Mouse (Mus musculus) stomach, embryonic 14.5 days (tissue): ENCODE data around the gene Tubb4a. TPM values are rescaled to one million over a fixed set of nuclear protein-coding genes. Genes with fewer than 3 reads are reported as not detected.
A peak's percentile ranks its signal among the peaks of the same experiment; 100 is the strongest.

Source experiments
- ATAC-seq: fragments of 200-750 bp; cut with Nextera tagmentation; 2 replicates; pipeline ENCODE4 v1.8.0; 2017; ENCODE audit warnings: low read depth, moderate TSS enrichment; ENCODE audit not compliant: insufficient number of reproducible peaks, insufficient read depth, low FRiP score
- H3K27ac ChIP-seq: fragments of 300-500 bp; sonication (generic); 2 replicates; pipeline ENCODE4 v1.5.1; 2014; ENCODE audit warnings: mild to moderate bottlenecking, low read length, moderate library complexity, mixed read lengths
- H3K27me3 ChIP-seq: fragments of 300-500 bp; sonication (generic); 2 replicates; pipeline ENCODE4 v1.6.1; 2014; ENCODE audit warnings: low read length, control low read depth, mixed read lengths; ENCODE audit not compliant: control insufficient read depth, insufficient read depth
- H3K36me3 ChIP-seq: fragments of 300-500 bp; sonication (generic); 2 replicates; pipeline ENCODE4 v1.6.1; 2014; ENCODE audit warnings: mild to moderate bottlenecking, control low read depth, low read length, moderate library complexity, mixed read lengths; ENCODE audit not compliant: control insufficient read depth, insufficient read depth
- H3K4me1 ChIP-seq: fragments of 300-500 bp; sonication (generic); 2 replicates; pipeline ENCODE4 v1.6.1; 2014; ENCODE audit warnings: low read length, control low read depth, mixed read lengths; ENCODE audit not compliant: control insufficient read depth, insufficient read depth
- H3K4me2 ChIP-seq: fragments of 300-500 bp; sonication (generic); replicated peaks from 2 replicates; pipeline ENCODE4 v1.6.1; 2014; ENCODE audit warnings: low read depth, low read length, control low read depth
- H3K4me3 ChIP-seq: fragments of 300-500 bp; sonication (generic); 2 replicates; pipeline ENCODE4 v1.5.1; 2014; ENCODE audit warnings: low read depth, low read length, control low read depth
- H3K9ac ChIP-seq: fragments of 300-500 bp; sonication (generic); replicated peaks from 2 replicates; pipeline ENCODE4 v1.6.1; 2014; ENCODE audit warnings: low read depth, mild to moderate bottlenecking, control low read depth, low read length, moderate library complexity, mixed read lengths
- H3K9me3 ChIP-seq: fragments of 300-500 bp; sonication (generic); 2 replicates; pipeline ENCODE4 v1.6.1; 2016; ENCODE audit warnings: low read depth, low read length, control low read depth; ENCODE audit not compliant: control insufficient read depth
- WGBS: fragments of 180-500 bp; shearing (Covaris S2); extraction: QIAGEN DNeasy Blood & Tissue Kit; methylation state at CpG from one replicate; pipeline ENCODE4 v1.1.7; 2014; 5-methylcytosine and 5-hydroxymethylcytosine counted together
- polyA plus RNA-seq: library from polyadenylated mRNA; unstranded; fragments of >200 nt; fragmentation: Nextera tagmentation; extraction: Ambion mirVana; gene quantifications from 2 replicates; pipeline ENCODE4 v1.2.1, GENCODE M21; 2014

Tubb4a gene
- polyA plus RNA-seq, 1 experiment from 2014 or later: 34.9 TPM

DNA sequence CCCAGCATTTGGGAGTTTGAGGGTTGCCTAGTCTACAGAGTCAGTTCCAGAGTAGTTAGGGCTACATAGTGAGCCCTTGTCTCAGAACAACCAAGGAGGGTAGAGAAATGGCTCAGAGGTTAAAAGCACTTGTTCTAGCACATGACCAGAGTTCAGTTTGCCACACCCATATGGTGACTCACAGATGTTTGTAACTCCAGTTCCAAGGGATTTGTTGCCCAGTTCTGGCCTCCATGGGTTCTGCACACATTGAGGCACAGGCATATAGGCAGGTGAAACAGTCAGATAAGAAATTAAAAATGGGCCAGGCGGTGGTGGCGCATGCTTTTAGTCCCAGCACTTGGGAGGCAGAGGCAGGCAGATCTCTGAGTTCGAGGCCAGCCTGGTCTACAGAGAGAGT lies 6.6 kb upstream of the Tubb4a start:
- H3K9me3 ChIP-seq: no peaks in the 10 kb centered on the region
- H3K9ac ChIP-seq: no peak overlapping the region
- no peak overlapping the region for H3K4me2 ChIP-seq
- H3K4me1 ChIP-seq: no peaks in the 10 kb centered on the region
- H3K27me3 ChIP-seq: no peaks in the 10 kb centered on the region
- 97% methylated on average over 3 of the region's 3 CpGs for WGBS
- no peaks in the 10 kb centered on the region for H3K36me3 ChIP-seq
- H3K4me3 ChIP-seq: no peak overlapping the region
- no peak overlapping the region for H3K27ac ChIP-seq
- no peak for ATAC-seq

DNA sequence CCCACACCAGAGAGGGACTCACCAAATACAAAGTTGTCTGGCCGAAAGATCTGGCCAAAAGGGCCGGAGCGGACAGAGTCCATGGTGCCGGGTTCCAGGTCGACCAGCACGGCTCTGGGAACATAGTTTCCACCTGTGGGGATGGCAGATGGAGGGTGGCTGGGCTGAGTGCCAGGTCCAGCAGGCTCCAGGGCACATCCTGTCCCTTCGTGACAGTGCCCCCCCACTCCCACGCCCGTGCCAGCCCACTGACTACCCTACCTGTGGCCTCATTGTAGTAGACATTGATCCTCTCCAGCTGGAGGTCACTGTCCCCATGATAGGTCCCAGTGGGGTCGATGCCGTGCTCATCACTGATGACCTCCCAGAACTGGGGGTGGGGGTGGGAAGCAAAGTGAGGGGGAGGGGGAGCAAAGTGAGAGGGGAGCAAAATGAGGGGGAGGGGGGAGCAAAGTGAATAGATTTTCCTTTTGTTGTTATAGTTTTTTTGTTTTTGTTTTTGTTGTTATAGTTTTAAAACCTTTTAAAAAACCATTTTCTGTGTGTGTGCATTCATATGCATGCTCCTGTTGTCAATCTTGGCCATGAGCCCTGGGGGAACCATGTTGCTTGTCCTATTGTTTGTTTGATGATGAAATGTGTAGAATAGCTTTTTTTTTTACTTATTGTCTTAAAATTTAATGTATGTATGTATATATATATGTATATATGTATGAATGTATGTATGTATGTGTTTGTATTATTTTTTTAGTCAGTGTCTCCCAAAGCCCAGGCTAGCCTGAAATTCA lies 1.4 kb downstream of the Tubb4a start:
- H3K9ac ChIP-seq: no peak overlapping the region
- H3K36me3 ChIP-seq: no peaks in the 10 kb centered on the region
- no peaks in the 10 kb centered on the region for H3K9me3 ChIP-seq
- H3K27me3 ChIP-seq: no peaks in the 10 kb centered on the region
- H3K4me3 ChIP-seq: no peak overlapping the region
- no peak overlapping the region for H3K27ac ChIP-seq
- WGBS: 83% methylated on average over 11 of the region's 11 CpGs
- H3K4me1 ChIP-seq: no peaks in the 10 kb centered on the region
- H3K4me2 ChIP-seq: no peak overlapping the region
- ATAC-seq: no peak

DNA sequence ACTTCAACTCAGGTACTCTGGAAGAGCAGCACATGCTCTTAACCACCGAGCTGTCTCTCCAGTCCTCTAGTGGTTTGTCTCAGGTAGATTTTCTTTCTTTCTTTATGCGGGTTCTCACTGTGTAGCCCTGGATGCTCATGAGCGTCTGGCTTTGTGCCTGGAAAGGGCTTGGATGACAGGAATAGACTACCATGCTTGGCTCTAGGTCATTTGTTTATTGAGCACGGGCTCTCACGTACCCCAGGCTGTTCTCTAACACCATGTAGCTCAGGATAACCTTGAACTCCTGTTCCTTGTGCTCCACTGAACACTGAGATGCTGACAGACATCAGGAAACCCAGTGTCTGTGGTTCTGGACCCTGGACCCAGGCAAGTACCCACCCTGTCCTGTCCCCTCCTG lies 5.1 kb downstream of the Tubb4a start:
- H3K27me3 ChIP-seq: no peaks in the 10 kb centered on the region

GRCm38 (mm10) chr17:57081234-57081842 lies 6.2 kb downstream of the Tubb4a start:
- H3K9ac ChIP-seq: no peak overlapping the region
- H3K27ac ChIP-seq: no peak overlapping the region
- H3K4me3 ChIP-seq: no peak overlapping the region
- H3K4me1 ChIP-seq: 0 out of 2 replicates have a peak, but pooled peaks cover 8% of the 10 kb centered on the region
- H3K9me3 ChIP-seq: no peaks in the 10 kb centered on the region
- WGBS: 96% methylated on average over 31 of the region's 31 CpGs
- no peaks in the 10 kb centered on the region for H3K36me3 ChIP-seq
- no peaks in the 10 kb centered on the region for H3K27me3 ChIP-seq
- ATAC-seq: no peak
- H3K4me2 ChIP-seq: no peak overlapping the region

More for the DNA sequence above, 5.1 kb downstream of the Tubb4a start:
- 83% methylated on average over 5 of the region's 5 CpGs for WGBS
- no peak overlapping the region for H3K4me3 ChIP-seq
- no peak for ATAC-seq
- no peak overlapping the region for H3K4me2 ChIP-seq
- no peak overlapping the region for H3K9ac ChIP-seq
- H3K4me1 ChIP-seq: 0 out of 2 replicates have a peak, but pooled peaks cover 8% of the 10 kb centered on the region
- H3K27ac ChIP-seq: no peak overlapping the region
- H3K36me3 ChIP-seq: no peaks in the 10 kb centered on the region
- no peaks in the 10 kb centered on the region for H3K9me3 ChIP-seq

GRCm38 (mm10) chr17:57079919-57080318 lies 7.7 kb downstream of the Tubb4a start:
- peak; percentile 50; the same call in 1 of the 2 replicates for ATAC-seq
- H3K9ac ChIP-seq: no peak overlapping the region
- H3K4me1 ChIP-seq: 0 out of 2 replicates have a peak, but pooled peaks cover 8% of the 10 kb centered on the region
- no peaks in the 10 kb centered on the region for H3K36me3 ChIP-seq
- H3K4me2 ChIP-seq: no peak overlapping the region
- H3K27me3 ChIP-seq: no peaks in the 10 kb centered on the region
- WGBS: 59% methylated on average over 3 of the region's 3 CpGs
- no peak overlapping the region for H3K27ac ChIP-seq
- no peaks in the 10 kb centered on the region for H3K9me3 ChIP-seq
- no peak overlapping the region for H3K4me3 ChIP-seq

DNA sequence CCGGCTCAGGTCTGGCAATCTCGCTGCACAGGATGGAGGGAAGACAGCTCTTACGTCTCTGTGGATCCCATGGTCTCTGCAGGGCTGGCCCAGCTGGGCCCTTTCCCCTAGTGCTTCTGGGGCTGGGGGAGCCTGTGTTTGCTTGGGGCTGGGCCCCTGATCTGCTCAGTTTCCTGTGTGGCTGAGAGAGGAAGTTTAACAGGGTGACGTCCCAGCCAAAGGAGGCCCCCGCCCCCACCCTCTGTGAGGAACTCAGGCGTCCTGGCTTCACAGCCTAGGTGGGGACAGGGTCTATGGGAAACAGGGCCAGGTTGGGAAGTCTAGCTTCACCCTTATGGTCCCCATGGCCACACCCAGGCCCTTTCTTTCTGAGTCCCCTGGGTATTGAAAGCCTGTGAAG lies 9.2 kb downstream of the Tubb4a start, which contains the start of gene Dennd1c:
TSS of gene Dennd1c (minus strand) at position 179 of the 400 bp plus-strand sequence.
- Histone ChIP-seq H3K4me2 (no peak within 1 kb of the TSS), H3K4me3 (no peak within 1 kb of the TSS), H3K9ac (no peak within 1 kb of the TSS), H3K27me3 (no peaks in the 10 kb centered on the region), H3K9me3 (no peaks in the 10 kb centered on the region), H3K4me1 (0 out of 2 replicates have a peak, but pooled peaks cover 8% of the 10 kb centered on the region), H3K27ac (no peak within 1 kb of the TSS), H3K36me3 (no peaks in the 10 kb centered on the region)
- no peak for ATAC-seq
- WGBS: 33% methylated on average over 6 of the region's 6 CpGs

- H3K27ac ChIP-seq: no peak overlapping the region
- ATAC-seq: no peak
- H3K4me3 ChIP-seq: no peak overlapping the region
- H3K4me1 ChIP-seq: 0 out of 2 replicates have a peak, but pooled peaks cover 8% of the 10 kb centered on the region
- H3K9ac ChIP-seq: no peak overlapping the region
- no peaks in the 10 kb centered on the region for H3K9me3 ChIP-seq
- H3K4me2 ChIP-seq: no peak overlapping the region
- H3K27me3 ChIP-seq: no peaks in the 10 kb centered on the region
- 48% methylated on average over 3 of the region's 3 CpGs for WGBS
- no peaks in the 10 kb centered on the region for H3K36me3 ChIP-seq
Observed at GRCm38 (mm10) chr17:57076916-57077315, 10.7 kb downstream of the Tubb4a start.

GRCm38 (mm10) chr17:57070699-57071098 lies 16.9 kb downstream of the Tubb4a start:
- peak; percentile 75 for ATAC-seq
- Histone ChIP-seq H3K27me3 (no peaks in the 10 kb centered on the region), H3K4me1 (0 out of 2 replicates have a peak, but pooled peaks cover 2% of the 10 kb centered on the region), H3K4me3 (peak overlapping the region; percentile 17), H3K9me3 (no peaks in the 10 kb centered on the region), H3K36me3 (no peaks in the 10 kb centered on the region), H3K4me2 (peak overlapping the region; percentile 38), H3K27ac (no peak overlapping the region), H3K9ac (no peak overlapping the region)
- 5% methylated on average over 11 of the region's 11 CpGs for WGBS
